Comparison of ENCODE assay signal across 15 mouse cellular contexts in genomic region chr15:38419621-38420020, GRCm38 (mm10).
DNase-seq lines count a peak whose midpoint lies in the region; ATAC-seq lines count a peak whose summit lies in the region.
"Had no signal": no experiment of that assay in that cellular context is flagged by ENCODE, and none has a peak within 500 bp of the region (broad histone marks: within the 10 kb centered on the region; RNA-seq: fewer than 3 reads in every experiment).

No protein-coding gene starts in this region.

- intact Hi-C loops in heart, postnatal 25 days (cut with DNase I), result no loop called here

- H3K36me3 ChIP-seq in kidney, embryonic 15.5 days, result no peaks in the 10 kb centered on the region
- H3K36me3 ChIP-seq in embryonic facial prominence, embryonic 14.5 days (ENCODE audit: control insufficient read depth, insufficient read depth, low read length), result no peaks in the 10 kb centered on the region
- H3K36me3 ChIP-seq: embryonic facial prominence, embryonic 12.5 days; heart, embryonic 13.5 days had no signal

- H3K4me1 ChIP-seq in kidney, embryonic 15.5 days, result peaks cover 30% of the 10 kb centered on the region
- peaks cover 13% of the 10 kb centered on the region; the same call in 1 of the 2 replicates for H3K4me1 ChIP-seq in embryonic facial prominence, embryonic 14.5 days (ENCODE audit: control insufficient read depth, insufficient read depth, low read length)

- peak overlapping the region; percentile 34; the same call in 1 of the 2 replicates for H3K27ac ChIP-seq in kidney, embryonic 15.5 days
- H3K27ac ChIP-seq in embryonic facial prominence, embryonic 14.5 days (replicated peaks; ENCODE audit: low read depth, low read length), result no peak overlapping the region
- H3K27ac ChIP-seq: embryonic facial prominence, embryonic 12.5 days had no signal

- WGBS in kidney, embryonic 15.5 days, result 21% methylated on average over 7 of the region's 7 CpGs
- WGBS in embryonic facial prominence, embryonic 14.5 days, result 55% methylated on average over 7 of the region's 7 CpGs

- no peaks in the 10 kb centered on the region for H3K9me3 ChIP-seq in kidney, embryonic 15.5 days (replicated peaks)
- no peaks in the 10 kb centered on the region for H3K9me3 ChIP-seq in embryonic facial prominence, embryonic 14.5 days (ENCODE audit: control insufficient read depth, low read length)
- H3K9me3 ChIP-seq: embryonic facial prominence, embryonic 12.5 days; heart, embryonic 13.5 days had no signal

- H3K4me2 ChIP-seq in kidney, embryonic 15.5 days, result no peak overlapping the region
- H3K4me2 ChIP-seq in embryonic facial prominence, embryonic 14.5 days (ENCODE audit: low read depth, low read length), result no peak overlapping the region
- H3K4me2 ChIP-seq: embryonic facial prominence, embryonic 12.5 days; heart, embryonic 13.5 days had no signal

- H3K27me3 ChIP-seq in kidney, embryonic 15.5 days, result no peaks in the 10 kb centered on the region
- no peaks in the 10 kb centered on the region for H3K27me3 ChIP-seq in embryonic facial prominence, embryonic 14.5 days (replicated peaks; ENCODE audit: control insufficient read depth, insufficient read depth, low read length)
- H3K27me3 ChIP-seq: embryonic facial prominence, embryonic 12.5 days; heart, embryonic 13.5 days had no signal

- no peak overlapping the region for H3K9ac ChIP-seq in kidney, embryonic 15.5 days
- no peak overlapping the region for H3K9ac ChIP-seq in embryonic facial prominence, embryonic 14.5 days (ENCODE audit: low read depth, low read length)
- H3K9ac ChIP-seq: embryonic facial prominence, embryonic 12.5 days had no signal

- peak; percentile 31; the same call in 1 of the 2 replicates for ATAC-seq in kidney, embryonic 15.5 days (replicated peaks; ENCODE audit: low FRiP score)
- no peak for ATAC-seq in embryonic facial prominence, embryonic 14.5 days (ENCODE audit: low read depth)
- ATAC-seq: forebrain, embryonic 16.5 days had no signal

- DNase-seq in kidney, postnatal 25 days, result no peak
- peak; percentile 32 for DNase-seq in embryonic facial prominence, embryonic 14.5 days (ENCODE audit: low spot score)
- DNase-seq in heart, postnatal 25 days (ENCODE audit: low spot score), result peak; percentile 39
- peak; percentile 15 for DNase-seq in mesoderm, embryonic 11.5 days (ENCODE audit: low read depth, low spot score)
- no peak for DNase-seq in left cerebral cortex, adult 8-10 months (ENCODE audit: low spot score in 2 of 2)
- no peak for DNase-seq in Muller cell, postnatal 12 days (ENCODE audit: inconsistent ontology term)
- DNase-seq: adrenal gland, postnatal 14 days; cerebellum, adult 18-20 months; lung, postnatal 4 days; spleen, adult 18-20 months; thymus, adult 2 months had no signal

- no peak overlapping the region for H3K4me3 ChIP-seq in kidney, embryonic 15.5 days (replicated peaks)
- no peak overlapping the region for H3K4me3 ChIP-seq in embryonic facial prominence, embryonic 14.5 days (ENCODE audit: low read depth, low read length)
- H3K4me3 ChIP-seq: embryonic facial prominence, embryonic 12.5 days; heart, embryonic 13.5 days had no signal

Comparison
In these comparisons a context has a peak if more than half of its experiments do, and no peak if none do; other contexts are left out.
1. DNase-seq: peak in embryonic facial prominence, embryonic 14.5 days (single experiment), heart, postnatal 25 days (single experiment) and mesoderm, embryonic 11.5 days (single experiment); none in kidney, postnatal 25 days (0 of 2), left cerebral cortex, adult 8-10 months (0 of 2) and Muller cell, postnatal 12 days (single experiment).